Mouse (Mus musculus) c-Kit-positive CD71-positive TER-119-negative erythroid progenitor cells, embryonic 14.5 days (primary cell): Measurements from ENCODE around the gene Anp32e.
A peak's percentile ranks its signal among the peaks of the same experiment; 100 is the strongest.
"Not testable (repeated sequence)": the region's sequence is repeated elsewhere in the genome, so short reads cannot be mapped to it uniquely, and the experiment has no call there.

ENCODE experiments used
- DNase-seq: peaks from one replicate; pipeline ENCODE4 v3.0.0-alpha.2; 2013; ENCODE audit warnings: low read depth

The Anp32e gene

DNA sequence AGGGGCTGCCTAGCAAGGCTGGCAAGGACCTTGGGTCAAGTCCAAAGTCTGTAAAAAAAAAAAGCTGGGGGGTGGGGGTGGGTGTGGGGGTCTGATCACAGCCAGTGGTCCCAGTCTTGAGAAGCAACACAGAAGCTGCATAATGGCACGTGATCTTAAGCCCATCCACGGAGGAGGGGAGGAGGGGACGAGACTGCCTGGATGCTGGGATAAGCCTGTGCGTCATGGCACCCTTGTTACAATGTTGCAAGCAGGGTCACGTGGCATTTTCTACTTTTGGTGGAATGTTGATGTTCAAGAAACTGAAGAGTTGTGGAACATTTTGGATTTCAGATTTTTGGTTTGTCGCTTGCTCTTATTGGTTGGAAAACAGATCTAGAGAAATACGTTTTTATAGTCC is 14.2 kb downstream of the Anp32e start:
- no peak for DNase-seq

DNA sequence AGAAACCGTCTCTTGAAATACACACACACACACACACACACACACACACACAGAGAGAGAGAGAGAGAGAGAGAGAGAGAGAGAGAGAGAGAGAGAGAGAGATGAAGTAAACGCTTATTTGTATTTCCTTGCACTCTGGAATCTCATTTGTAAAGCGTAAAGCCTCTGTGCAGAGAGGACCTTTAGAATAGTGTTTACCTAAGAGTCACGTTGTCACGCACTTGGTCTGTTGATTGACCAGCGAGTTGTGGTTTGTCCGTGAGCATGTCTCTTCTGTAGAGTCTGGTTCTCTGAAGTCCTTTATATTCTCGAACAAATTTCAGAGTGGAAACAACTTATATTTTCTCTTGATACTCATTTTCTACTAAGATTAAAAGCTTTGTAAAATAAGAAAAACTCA is 15.7 kb downstream of the Anp32e start:
- no peak for DNase-seq

DNA sequence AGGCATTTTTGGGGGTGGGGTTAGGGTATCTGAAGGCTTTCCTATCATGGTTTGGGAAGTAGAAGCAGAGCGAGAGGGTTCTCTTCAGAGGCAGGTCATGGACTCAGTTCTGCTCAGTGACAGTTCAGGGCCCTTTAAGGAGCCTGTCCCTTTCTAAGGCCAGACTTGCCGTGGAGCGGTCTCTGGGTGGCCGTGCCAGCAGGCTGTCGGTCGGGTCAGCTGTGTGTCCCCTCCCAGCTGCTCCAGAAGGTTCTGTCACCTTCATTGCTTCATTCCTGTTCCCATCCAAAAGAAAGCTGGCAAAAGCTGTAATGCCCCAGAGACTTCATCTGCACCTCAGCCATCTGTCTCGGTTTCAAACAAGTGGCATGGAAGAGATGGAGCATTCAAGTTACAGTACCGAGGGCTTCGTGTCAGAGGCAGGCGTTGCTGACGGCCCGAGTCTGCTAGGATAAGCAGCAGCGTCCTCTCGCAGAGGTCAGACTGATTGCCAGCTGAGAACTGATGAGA is 16.7 kb downstream of the Anp32e start:
- DNase-seq, result no peak

DNA sequence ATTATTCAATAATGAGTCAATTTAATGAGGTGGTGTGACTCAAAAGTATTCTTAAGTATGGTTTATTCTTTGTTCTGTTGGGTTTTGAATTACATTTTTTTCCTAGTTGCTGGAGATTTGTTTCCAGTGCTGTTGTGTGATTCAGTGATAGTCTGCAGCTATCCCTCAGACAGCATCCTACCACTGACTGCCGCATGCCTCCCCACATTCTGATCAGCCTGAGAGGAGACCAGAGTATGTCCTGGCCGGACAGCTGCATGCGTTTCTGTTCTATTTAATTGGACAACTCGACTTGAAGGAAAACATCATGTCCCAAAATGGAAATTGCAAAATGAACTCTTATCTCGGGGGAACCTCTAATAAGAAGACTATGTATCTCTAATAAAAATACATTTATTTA is 19.3 kb downstream of the Anp32e start:
- no peak for DNase-seq

DNA sequence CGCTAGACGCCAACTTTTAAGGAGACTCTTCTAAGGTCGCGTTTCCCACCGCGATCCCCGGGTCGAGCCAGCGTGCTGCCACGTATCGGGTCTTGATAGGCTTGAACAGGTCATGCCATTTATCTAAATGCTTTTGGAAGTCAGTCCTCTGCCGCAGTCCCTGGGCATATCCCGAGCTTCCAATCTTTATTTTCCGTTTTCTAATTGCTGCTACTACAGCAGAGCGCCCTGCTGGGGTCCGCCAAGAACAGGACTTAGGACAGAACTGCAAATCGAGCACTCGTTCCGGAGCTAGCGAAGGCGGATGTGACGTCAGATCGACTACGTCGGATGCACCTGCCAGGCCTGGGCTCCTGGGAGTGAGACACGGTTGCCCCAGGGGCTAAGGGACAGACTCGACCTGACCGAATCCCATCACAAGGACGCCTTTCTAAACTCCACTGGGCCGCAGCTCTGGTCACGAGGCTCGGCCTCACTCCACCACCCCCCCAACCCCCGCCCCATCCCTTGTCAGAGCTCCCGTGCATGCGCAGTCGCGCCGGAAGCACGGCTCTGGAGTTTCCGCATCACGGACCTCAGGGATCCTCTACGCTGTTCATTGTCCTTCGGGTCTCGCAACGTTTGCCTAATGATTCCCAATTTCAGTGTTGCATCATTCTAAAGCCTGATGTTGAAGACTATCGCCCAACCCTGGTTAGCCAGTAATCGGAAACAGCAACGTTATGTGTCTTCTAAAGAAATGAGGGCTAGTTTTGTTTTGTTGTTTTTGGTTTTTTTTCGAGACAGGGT is 21.9 kb downstream of the Anp32e start:
- DNase-seq, result peak; percentile 85

DNA sequence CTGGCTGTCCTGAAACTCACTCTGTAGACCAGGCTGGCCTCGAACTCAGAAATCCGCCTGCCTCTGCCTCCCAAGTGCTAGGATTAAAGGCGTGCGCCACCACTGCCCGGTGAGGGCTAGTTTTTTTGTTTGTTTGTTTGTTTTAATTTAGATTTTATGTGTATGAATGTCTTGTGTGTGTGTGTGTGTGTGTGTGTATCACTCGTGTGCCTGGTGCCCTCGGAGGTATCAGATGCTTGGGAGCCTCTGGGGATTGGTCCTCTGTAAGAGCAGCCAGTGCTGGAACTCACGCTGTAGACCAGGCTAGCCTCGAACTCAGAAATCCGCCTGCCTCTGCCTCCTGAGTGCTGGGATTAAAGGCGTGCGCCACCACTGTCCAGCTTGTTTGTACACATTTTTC is 22.5 kb downstream of the Anp32e start:
- not testable (repeated sequence) for DNase-seq

DNA sequence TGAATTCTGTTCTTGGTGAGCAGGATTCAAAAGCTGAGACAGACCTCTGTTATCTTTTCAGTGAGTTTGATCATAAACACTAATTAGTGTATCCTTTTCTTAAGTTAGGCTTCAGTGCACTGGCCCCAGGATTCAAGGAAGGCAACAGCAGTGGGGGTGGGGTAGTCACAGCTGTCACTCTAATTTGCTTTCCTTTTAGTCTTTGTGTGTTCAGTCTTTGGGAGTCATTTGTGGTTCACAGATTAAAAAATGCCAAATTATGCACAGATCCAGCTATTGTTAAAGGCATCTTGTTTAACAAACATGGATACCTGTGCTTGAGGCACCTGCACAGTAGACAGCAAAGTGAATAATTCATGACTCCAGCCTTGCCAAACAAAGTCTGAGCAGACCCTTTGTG is 24.0 kb downstream of the Anp32e start:
- no peak for DNase-seq

DNA sequence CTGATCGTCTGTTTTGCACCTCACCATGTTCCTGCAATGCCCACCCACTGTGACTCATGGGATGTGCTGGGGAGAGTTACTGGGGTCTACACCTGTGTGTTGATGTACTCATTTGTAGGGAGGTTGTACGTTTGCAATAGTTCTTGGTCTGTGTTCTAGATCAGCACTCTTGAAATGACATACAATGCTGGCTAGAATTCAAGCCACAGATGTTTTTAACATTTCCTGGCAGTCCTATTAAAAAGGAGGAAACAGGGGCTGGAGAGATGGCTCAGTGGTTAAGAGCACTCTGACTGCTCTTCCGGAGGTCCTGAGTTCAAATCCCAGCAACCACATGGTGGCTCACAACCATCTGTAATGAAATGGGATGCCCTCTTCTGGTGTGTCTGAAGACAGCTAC is 24.5 kb downstream of the Anp32e start:
- DNase-seq, result no peak

DNA sequence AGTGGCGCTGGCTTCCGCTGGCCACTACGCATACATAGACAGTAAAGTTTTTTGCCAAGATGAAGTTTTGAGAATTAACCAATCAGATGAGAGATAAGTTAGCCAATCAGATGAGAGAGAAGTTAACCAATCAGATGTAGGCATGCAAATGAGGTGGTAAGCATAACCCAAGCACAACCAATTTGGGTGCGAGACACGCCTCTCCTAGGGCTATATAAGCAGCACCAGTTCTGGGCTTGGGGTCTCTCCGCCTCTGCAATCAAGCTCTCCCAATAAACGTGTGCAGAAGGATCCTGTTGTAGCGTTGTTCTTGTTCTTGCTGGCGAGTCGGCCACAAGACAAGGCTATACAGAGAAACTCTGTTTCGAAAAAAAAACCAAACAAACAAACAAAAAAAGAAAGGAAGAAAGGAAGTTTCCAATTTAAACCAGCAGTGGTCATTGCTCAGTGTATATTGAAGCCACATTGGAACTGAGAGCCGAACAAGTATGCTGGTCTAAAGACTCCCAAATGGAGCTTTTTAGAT is 25.7 kb downstream of the Anp32e start:
- DNase-seq, result not testable (repeated sequence)

DNA sequence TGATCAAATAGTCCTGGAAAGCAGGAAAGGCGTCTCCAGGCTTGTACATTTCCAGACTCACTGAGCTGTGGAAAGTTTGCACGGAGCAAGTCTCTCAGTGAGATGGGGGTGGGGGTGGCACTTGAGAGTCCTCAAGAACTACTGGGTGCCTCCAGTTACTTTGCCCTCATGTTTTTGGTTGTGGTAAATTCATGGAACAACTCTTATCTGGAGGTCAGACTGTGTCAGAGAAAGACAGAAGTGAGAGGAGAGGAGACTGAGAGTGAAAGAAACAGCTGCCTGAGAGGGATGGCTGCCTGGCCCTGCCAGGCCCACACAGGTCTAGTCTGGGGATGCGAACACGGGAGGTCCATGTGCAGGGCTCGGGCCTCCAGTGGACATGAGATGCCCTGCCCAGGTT is 26.3 kb downstream of the Anp32e start:
- DNase-seq, result no peak

DNA sequence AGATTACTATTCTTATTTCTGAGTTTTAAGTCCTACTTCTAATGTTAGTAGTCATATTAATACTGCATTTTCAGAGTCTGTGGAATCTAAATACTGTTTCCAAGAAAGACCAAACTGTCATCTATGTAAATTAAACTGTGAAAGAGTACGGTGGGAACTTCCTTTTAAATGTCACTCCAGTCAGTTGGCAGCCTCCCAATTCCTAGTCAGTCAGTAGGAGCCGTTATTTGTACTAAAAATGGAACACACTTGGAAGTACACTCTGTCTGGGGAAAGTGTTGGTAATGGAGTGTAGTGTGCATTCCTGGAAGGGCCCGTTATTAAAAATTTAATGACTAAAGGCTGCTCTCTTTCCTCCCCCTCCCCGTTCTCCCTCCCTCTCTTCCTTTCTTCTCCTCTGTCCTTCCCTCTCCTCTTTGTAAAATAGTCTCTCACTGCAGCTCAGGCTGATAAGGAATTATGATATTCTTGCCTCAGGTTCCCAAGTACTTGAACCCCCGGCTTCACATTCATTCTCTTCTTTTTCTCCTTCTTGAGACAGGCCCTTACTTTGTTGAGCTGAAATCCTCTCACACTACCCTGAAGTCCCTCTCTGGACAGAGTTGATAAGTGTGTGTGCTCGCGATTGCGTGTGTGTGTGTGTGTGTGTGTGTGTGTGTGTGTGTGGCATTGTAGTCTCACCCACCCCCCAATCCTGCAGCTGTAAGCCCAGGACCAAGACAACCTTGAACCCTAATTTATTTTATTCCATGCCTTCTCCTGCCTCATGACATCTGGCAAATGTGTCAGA is 28.5 kb downstream of the Anp32e start:
- DNase-seq, result no peak

DNA sequence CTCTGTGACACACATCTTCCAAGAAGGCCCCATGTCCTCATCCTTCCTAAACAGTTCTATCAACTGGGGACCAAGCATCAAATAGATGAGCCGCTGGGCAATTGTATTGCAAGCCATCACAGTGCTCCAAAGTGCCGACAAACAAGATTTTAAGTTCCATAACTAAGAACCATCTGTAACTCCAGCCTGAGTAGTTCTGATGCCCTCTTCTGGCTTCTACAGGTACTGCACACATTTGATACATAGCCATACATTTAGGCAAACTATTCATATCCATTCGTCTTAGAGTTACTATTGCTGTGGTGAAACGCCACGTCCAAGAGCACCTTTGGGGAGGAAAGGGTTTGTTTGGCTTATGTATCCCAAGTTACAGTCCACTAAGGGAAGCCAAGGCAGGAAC is 30.0 kb downstream of the Anp32e start:
- peak; percentile 73 for DNase-seq

DNA sequence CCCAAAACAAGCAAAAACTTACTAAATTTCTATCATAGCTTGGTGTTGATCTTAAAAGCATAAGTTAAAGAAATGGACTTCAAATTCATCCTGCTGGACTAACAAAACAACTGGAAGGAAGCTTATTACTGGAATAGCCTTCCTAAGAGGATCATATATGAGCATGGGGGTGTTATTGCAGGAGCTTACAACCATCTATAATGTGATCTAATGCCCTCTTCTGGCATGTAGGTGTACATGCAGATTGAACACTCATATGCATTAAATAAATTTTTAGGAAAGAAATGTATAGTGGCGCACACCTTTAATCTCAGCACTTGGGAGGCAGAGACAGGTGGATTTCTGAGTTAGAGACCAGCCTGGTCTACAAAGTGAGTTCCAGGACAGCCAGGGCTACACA is 30.8 kb downstream of the Anp32e start:
- DNase-seq, result no peak

DNA sequence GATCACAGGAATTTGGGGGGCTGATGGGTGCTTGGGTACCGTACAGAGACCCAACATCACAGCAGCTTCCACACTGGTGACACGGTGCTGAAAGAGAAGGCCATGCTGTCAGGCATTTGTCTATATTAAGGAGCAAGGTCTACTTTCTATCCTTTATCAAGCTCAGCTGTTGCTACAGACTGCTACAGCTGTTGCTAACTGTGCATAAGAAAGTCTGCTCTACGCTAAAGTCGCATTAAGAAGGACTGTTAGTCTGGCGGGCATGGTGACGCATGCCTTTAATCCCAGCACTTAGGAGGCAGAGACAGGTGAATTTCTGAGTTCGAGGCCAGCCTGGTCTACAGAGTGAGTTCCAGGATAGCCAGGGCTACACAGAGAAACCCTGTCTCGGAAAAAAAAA is 33.1 kb downstream of the Anp32e start:
- DNase-seq, result not testable (repeated sequence)

DNA sequence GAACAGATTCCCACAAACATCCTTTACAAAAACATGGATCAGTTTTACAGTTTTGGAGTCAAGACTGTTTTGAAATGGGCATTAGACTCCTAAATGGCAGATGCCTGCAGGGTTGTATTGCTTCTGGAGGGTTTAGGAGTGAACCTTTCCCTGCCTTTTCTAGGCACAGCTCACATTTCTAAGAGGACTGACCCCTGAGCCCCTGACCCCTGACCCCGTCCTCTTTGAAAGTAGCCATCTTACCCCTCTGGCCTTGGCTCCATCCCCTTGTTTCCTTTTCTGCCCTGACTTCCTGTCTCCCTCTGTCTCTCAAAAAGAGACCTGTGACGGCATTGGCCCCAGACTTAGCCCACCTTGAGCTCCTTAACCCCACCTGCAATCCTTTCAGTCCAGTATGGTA is 34.2 kb downstream of the Anp32e start:
- no peak for DNase-seq

DNA sequence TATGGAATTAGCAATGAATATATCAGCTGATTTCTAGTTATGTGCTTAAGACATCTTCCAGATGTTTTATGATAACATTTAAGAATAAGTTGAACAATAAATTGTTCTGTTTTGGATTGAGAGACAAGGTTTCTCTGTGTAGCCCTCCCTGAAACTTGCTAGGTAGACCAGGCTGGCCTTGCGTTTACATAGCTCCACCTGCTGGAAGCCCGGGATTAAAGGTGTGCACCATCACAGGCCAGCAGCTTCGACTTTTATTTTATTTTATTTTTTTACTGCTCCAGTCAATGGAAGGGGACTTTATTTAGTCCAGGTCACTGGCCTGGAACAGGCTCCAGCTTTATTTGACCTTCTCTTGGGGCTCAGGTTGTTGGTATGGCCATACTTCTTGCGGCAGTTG is 34.6 kb downstream of the Anp32e start:
- DNase-seq, result no peak

DNA sequence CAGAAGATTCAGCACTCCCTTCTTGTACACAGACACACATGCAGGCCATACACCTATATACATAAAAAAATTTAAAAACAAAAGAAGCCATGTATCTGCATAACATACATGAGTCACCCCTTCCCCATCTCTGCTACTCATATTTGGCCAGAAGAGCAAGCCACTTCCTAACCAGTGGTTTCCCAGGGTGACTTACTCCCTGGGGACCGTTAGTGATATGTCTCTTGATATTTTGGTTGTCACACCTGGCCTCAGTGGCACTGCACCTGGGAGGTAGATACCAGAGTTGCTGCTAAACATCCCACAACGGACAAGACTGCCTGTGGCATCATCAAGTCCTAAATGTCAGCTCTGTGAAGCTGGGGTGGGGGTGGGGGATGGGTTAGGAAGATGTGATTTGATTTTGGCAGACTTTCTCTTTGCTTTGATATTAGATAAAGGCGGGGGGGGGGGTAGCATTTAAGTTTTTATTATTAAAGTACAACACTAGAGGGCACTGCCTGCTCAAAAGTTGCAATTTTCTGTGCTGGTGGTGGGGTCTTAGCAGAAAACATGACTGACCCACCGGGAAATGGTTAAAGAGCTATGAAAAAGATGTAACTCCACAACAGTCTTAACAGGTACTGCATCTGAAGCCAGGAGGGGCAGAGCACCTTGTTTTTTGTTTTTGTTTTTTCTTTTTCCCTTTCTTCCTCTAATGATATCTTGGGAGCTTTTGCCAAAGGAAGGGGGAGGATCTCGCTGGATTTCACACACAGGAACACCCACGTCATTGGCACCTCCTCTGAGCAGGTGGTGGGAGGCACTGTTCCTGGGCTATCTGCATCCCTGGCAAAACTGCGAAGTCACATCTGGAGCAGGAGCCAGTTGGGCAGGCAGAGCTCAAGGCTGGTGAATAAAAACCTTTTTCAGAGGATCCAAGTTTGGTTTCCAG is 36.7 kb downstream of the Anp32e start:
- no peak for DNase-seq

DNA sequence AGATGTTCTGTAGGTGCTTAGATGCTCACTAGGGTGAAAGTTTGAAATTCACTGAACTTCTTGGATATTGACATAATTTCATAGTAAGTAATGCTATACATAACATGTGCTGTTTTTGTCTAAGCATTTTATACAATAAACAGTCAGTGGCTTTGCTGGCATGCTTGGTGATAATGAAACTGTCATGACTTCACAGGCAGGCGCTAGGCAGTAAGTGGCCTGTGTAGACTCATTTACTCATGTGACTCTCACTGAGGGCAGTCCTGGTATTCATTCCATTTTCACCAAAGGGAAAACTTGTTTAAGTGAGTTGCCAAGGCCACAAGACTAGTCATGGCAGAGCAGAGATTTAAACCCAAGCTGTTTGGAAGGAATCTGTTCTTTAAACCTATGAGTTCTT is 40.2 kb downstream of the Anp32e start:
- no peak for DNase-seq

DNA sequence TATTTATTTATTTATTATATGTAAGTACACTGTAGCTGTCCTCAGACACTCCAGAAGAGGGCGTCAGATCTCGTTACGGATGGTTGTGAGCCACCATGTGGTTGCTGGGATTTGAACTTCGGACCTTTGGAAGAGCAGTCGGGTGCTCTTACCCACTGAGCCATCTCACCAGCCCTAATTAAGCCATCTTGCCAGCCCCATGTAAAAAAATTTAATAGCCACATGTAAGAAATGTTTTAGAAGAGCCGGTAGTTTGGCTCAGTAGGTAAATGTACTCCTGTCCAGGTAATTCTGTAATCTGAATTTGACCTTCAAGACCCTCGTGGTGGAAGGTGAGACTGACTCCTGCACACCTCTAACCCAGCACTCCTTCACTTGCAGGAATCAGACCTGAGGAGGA is 41.6 kb downstream of the Anp32e start:
- not testable (repeated sequence) for DNase-seq

DNA sequence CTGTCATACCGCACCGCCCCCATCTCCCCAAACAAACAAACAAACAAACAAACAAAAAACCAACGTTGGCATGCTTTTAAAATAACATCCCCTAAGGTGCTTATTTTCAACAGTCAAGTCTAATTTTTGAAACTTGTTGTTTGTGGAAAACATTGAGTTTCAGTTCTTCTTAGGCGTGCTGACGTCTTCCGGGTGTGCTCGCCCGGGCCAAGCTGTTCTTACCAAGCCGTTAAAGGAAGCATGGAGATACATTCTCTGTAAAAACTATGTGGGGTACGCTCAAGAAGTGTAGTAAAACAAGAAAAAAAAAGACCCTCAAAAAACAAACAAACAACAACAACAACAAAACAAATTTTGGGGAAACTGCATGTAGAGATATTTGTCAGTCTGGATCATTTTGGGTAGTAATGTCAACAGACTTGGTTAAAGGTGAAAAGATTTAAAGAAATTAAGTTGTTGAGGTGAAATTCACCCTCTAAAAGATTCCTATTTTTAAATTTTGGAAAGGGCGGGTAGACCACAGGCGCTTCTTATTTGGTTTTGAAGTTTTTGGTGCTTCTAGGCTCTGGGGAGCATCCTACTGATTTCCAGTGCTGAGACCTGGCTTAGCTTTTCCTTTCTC is 43.3 kb downstream of the Anp32e start:
- DNase-seq, result no peak

DNA sequence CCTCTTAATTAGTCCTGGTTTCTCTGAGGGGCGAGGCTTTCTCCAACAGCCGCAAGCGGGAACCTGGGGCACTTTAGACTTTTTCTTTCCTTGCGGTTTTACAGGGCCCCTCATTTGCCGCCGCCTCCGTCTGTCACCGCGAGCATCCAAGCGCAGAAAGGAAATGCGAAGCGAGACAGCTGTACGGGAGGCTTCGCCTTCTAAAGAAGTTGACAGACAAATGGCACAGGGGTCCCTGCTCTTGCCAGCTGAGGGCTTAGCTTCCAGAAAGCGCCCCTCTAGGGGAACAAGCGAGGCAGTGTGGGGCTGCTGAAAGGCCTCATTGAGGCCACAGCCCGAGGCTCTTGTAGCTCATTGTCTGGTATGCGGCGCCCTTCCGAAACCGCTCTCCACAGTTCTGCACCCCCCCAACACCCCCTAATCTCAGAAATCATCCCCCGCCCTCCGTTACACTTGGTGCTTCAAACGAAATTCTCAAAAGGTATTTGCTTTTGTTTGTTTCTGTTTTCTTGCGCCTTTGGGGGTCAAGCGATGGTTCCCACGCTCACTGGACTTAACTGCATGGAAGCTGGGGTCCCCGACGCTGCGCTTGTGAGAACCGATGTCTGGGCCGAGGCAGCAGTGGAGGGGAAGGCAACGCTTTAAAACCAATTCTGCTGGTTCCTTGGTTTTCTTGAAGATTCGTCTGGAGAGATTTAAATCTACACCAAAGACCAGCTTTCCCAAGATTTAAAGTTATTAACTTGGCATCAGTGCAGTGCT is 44.0 kb downstream of the Anp32e start:
- no peak for DNase-seq
